Mouse (Mus musculus) spleen, adult 2 months (tissue): Measurements from ENCODE around the gene Lama4. TPM values are rescaled to one million over a fixed set of nuclear protein-coding genes. Genes with fewer than 3 reads are reported as not detected.

Source experiments
- DNase-seq, 2 experiments: peaks; one replicate each; pipeline versions ENCODE4 v3.0.0 to v3.0.0-alpha.2; 2012 to 2021; ENCODE audit warnings: low spot score in 2 of 2, low read depth in 1 of 2
- H3K27ac ChIP-seq: fragments of 200-500 bp; 2 replicates; pipeline ENCODE4 v1.5.1; 2012; ENCODE audit warnings: low read length, inconsistent platforms; ENCODE audit not compliant: insufficient read depth
- H3K27me3 ChIP-seq: fragments of 200-500 bp; 2 replicates; pipeline ENCODE4 v1.6.1; 2012; ENCODE audit warnings: mild to moderate bottlenecking, moderate library complexity, low read length, inconsistent platforms; ENCODE audit not compliant: control insufficient read depth, insufficient read depth
- H3K36me3 ChIP-seq: fragments of 200-500 bp; 2 replicates; pipeline ENCODE4 v1.6.1; 2012; ENCODE audit warnings: mild to moderate bottlenecking, low read length, inconsistent platforms; ENCODE audit not compliant: control insufficient read depth, insufficient read depth
- H3K4me1 ChIP-seq: fragments of 200-500 bp; 2 replicates; pipeline ENCODE4 v1.6.1; 2011; ENCODE audit warnings: inconsistent platforms; ENCODE audit not compliant: control insufficient read depth, insufficient read depth, insufficient read length
- H3K4me3 ChIP-seq: fragments of 200-500 bp; 2 replicates; pipeline ENCODE4 v1.5.1; 2011; ENCODE audit warnings: mild to moderate bottlenecking, inconsistent platforms; ENCODE audit not compliant: insufficient read depth, insufficient read length; ENCODE audit errors: extremely low read depth
- CTCF ChIP-seq: fragments of 200-500 bp; IDR thresholded peaks from 2 replicates; pipeline ENCODE4 v1.5.1; 2011; ENCODE audit warnings: mild to moderate bottlenecking, inconsistent platforms; ENCODE audit not compliant: insufficient read depth, insufficient read length, insufficient replicate concordance; ENCODE audit errors: extremely low read depth
- POLR2A ChIP-seq: fragments of 200-500 bp; IDR thresholded peaks from 2 replicates; pipeline ENCODE4 v1.6.1; 2011; ENCODE audit warnings: low read depth, low read length, inconsistent platforms
- WGBS: fragments of 180-500 bp; shearing (Covaris S2); methylation state at CpG from one replicate; pipeline ENCODE4 v1.1.7; 2018; 5-methylcytosine and 5-hydroxymethylcytosine counted together
- polyA plus RNA-seq: library from polyadenylated mRNA; depleted of rRNA; stranded (reverse); fragments of >200 nt; gene quantifications from 2 replicates; pipeline ENCODE4 v1.2.3, GENCODE M21; 2012

The Lama4 gene
- polyA plus RNA-seq, 1 experiment = 1.7 TPM

DNA sequence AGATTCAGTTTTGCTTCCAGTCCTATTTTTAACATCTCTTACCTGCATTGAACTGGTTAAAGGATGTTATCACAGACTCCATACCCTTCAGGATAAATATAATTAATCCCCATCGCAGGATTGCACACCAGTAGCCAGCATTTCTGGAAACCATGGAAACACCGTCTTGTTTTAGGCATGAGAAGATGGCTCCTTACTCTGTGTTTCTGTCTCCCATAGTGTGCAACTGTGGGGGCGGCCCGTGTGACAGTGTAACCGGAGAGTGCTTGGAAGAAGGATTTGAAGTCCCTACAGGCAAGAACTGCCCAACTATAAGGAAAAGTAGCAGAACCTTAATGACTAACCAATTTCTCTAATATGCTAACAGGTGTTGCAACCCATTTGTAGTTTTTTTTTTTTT lies 63.1 kb downstream of the Lama4 start:
- no peaks in the 10 kb centered on the region for H3K27me3 ChIP-seq
- H3K36me3 ChIP-seq = no peaks in the 10 kb centered on the region
- no peak overlapping the region for H3K27ac ChIP-seq
- WGBS = 93% methylated on average over 5 of the region's 5 CpGs
- H3K4me3 ChIP-seq = no peak overlapping the region
- no peak for DNase-seq
- H3K4me1 ChIP-seq = no peaks in the 10 kb centered on the region; the same call in 1 of the 2 replicates
- no peak for TF ChIP-seq POLR2A
- no peak for TF ChIP-seq CTCF

- no peak overlapping the region for H3K27ac ChIP-seq
- TF ChIP-seq POLR2A (no peak), CTCF (no peak)
- 86% methylated on average over 6 of the region's 6 CpGs for WGBS
These were observed 64.2 kb downstream of the Lama4 start for GRCm38 (mm10) chr10:39029297-39030147.

DNA sequence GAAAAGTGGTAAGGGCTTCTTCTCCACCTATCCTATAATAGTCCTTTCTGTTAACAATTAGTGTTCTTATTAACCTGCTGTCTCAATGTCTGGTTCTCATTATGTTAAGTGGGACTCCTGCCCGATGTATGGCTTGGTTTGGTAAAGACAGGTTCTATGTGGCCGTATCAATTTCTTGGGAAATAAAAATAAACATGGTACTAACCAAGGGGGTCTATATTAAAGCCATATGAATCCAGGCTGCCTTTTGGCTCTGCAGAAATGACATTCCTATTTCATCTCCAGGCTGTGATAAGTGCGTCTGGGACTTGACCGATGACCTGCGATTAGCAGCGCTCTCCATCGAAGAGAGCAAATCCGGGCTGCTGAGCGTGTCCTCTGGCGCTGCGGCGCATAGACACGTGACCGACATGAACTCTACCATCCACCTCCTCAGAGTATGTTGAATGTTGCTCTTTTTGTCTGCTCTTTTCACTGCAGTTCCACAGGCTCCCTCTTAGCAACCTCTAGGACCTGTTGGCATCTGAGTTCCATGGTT lies 64.9 kb downstream of the Lama4 start:
- no peak for DNase-seq
- 93% methylated on average over 14 of the region's 14 CpGs for WGBS
- H3K36me3 ChIP-seq = no peaks in the 10 kb centered on the region
- no peak overlapping the region for H3K27ac ChIP-seq
- TF ChIP-seq POLR2A (no peak), CTCF (no peak)
- H3K4me1 ChIP-seq = no peaks in the 10 kb centered on the region
- no peak overlapping the region for H3K4me3 ChIP-seq
- no peaks in the 10 kb centered on the region for H3K27me3 ChIP-seq

More at GRCm38 (mm10) chr10:39029297-39030147, 64.2 kb downstream of the Lama4 start:
- H3K4me3 ChIP-seq = no peak overlapping the region
- no peaks in the 10 kb centered on the region for H3K36me3 ChIP-seq
- H3K27me3 ChIP-seq = no peaks in the 10 kb centered on the region
- H3K4me1 ChIP-seq = no peaks in the 10 kb centered on the region
- DNase-seq = no peak

DNA sequence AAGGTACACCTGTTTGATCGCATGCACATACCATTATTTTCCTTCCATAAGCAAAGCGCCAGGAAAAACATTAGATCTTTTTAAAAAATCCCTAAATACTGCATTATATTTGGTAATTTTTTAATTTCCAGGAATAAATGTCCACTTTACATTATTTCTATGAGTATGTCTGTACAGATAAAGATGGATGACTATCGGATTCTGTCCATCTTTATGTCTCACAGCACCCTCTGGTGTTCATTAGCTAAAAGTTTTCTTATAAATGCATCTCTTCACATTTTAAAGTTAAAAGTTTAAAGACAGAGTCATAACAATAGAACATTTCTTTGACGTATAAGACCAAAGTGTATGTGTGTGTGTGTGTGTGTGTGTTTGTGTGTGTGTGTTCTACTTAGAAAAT lies 74.2 kb downstream of the Lama4 start:
- Histone ChIP-seq H3K4me3 (no peak overlapping the region), H3K4me1 (no peaks in the 10 kb centered on the region), H3K36me3 (no peaks in the 10 kb centered on the region), H3K27ac (no peak overlapping the region), H3K27me3 (no peaks in the 10 kb centered on the region)
- TF ChIP-seq POLR2A (no peak), CTCF (no peak)
- DNase-seq = peak in 1 of 2 experiments; percentile 5
- 53% methylated on average over 4 of the region's 4 CpGs for WGBS

- no peak for DNase-seq
- Histone ChIP-seq H3K4me1 (no peaks in the 10 kb centered on the region), H3K36me3 (no peaks in the 10 kb centered on the region), H3K4me3 (no peak overlapping the region), H3K27me3 (no peaks in the 10 kb centered on the region), H3K27ac (no peak overlapping the region)
- no peak for TF ChIP-seq POLR2A
- TF ChIP-seq CTCF = no peak
- 74% methylated on average over 5 of the region's 5 CpGs for WGBS
These were observed 74.7 kb downstream of the Lama4 start for GRCm38 (mm10) chr10:39040026-39040425.

DNA sequence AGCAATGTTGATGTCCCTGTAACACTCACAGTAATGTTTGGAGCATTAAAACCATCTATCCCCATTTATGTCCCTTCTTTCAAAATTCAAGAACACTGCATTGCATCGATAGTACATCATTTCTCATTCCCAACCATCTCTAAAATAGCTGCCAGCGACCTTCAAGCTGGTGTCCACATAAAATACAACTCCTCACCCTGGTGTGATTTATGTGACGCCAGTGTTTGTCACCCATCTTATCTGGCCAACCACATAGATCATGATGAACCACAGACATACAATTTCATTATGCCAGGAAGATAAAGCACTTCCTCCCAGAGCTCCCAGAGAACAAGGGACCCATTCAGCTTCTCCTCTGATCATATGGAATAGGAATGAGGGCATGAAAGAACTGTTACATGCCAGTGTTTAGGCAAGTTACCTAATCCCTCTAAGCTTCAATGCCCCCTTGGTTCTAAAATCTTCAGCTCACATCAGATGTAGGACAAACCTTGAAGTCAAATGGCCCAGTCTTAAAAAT lies 79.2 kb downstream of the Lama4 start:
- TF ChIP-seq CTCF (no peak), POLR2A (no peak)
- no peak for DNase-seq
- no peaks in the 10 kb centered on the region for H3K36me3 ChIP-seq
- H3K27me3 ChIP-seq = no peaks in the 10 kb centered on the region
- H3K4me3 ChIP-seq = no peak overlapping the region
- H3K27ac ChIP-seq = no peak overlapping the region
- H3K4me1 ChIP-seq = no peaks in the 10 kb centered on the region
- WGBS = 39% methylated on average over 3 of the region's 3 CpGs
